Mouse (Mus musculus) forebrain, embryonic 16.5 days (tissue): Measurements from ENCODE around the gene Dus3l. TPM values are rescaled to one million over a fixed set of nuclear protein-coding genes. Genes with fewer than 3 reads are reported as not detected.

Experiments used
- polyA plus RNA-seq: library from polyadenylated mRNA; unstranded; fragments of >200 nt; fragmentation: Nextera tagmentation; extraction: Ambion mirVana; gene quantifications from 2 replicates; pipeline ENCODE4 v1.2.1, GENCODE M21; 2015

Gene Dus3l
- polyA plus RNA-seq, 1 experiment from 2014 or later: 90.4 TPM

Other genes with a start within 250 kb of the Dus3l start
- gene Gm20219, start 210.4 kb upstream of the Dus3l start, polyA plus RNA-seq: 0.51 and 0.92 TPM in 2 replicates
- gene Safb2, start 180.2 kb upstream of the Dus3l start, polyA plus RNA-seq: 72.9 and 85.4 TPM in 2 replicates
- gene Safb, start 179.9 kb upstream of the Dus3l start, polyA plus RNA-seq: 121 and 133 TPM in 2 replicates
- gene 2410015M20Rik, start 155.0 kb upstream of the Dus3l start, polyA plus RNA-seq: 167 and 179 TPM in 2 replicates
- 921 and 1,031 TPM in 2 replicates for gene Rpl36, start 151.3 kb upstream of the Dus3l start, polyA plus RNA-seq
- 48.2 and 48.6 TPM in 2 replicates for gene Lonp1, start 137.9 kb upstream of the Dus3l start, polyA plus RNA-seq
- 1.0 and 1.5 TPM in 2 replicates for gene Catsperd, start 136.6 kb upstream of the Dus3l start, polyA plus RNA-seq
- 114 and 120 TPM in 2 replicates for gene Ranbp3, start 91.5 kb upstream of the Dus3l start, polyA plus RNA-seq
- gene Ndufa11, start 47.0 kb upstream of the Dus3l start, polyA plus RNA-seq: 377 and 426 TPM in 2 replicates
- 20.6 and 21.8 TPM in 2 replicates for gene Vmac, start 46.7 kb upstream of the Dus3l start, polyA plus RNA-seq
- gene Nrtn, start 7.2 kb upstream of the Dus3l start, polyA plus RNA-seq: 0.73 and 0.84 TPM in 2 replicates
- 0.96 and 1.0 TPM in 2 replicates for gene Prr22, start 5.5 kb downstream of the Dus3l start, polyA plus RNA-seq
- gene Rfx2, start 66.3 kb downstream of the Dus3l start, polyA plus RNA-seq: 3.7 and 4.2 TPM in 2 replicates
- gene Acsbg2, start 109.7 kb downstream of the Dus3l start, polyA plus RNA-seq: not detected in 2 replicates
- gene 1700061G19Rik, start 110.7 kb downstream of the Dus3l start, polyA plus RNA-seq: 0.50 and 0.65 TPM in 2 replicates
- gene Mllt1, start 170.7 kb downstream of the Dus3l start, polyA plus RNA-seq: 86.1 and 86.7 TPM in 2 replicates
- gene Acer1, start 217.4 kb downstream of the Dus3l start, polyA plus RNA-seq: not detected in 2 replicates
- 153 and 178 TPM in 2 replicates for gene Clpp, start 225.5 kb downstream of the Dus3l start, polyA plus RNA-seq
- 40.1 and 45.8 TPM in 2 replicates for gene Alkbh7, start 232.6 kb downstream of the Dus3l start, polyA plus RNA-seq
- gene Pspn, start 235.3 kb downstream of the Dus3l start, polyA plus RNA-seq: 0.60 and 1.0 TPM in 2 replicates
- 84.3 and 90.1 TPM in 2 replicates for gene Gtf2f1, start 246.5 kb downstream of the Dus3l start, polyA plus RNA-seq
- gene Gm17949, start 246.7 kb downstream of the Dus3l start, polyA plus RNA-seq: 0.47 and 0.83 TPM in 2 replicates